Mouse (Mus musculus): ENCODE measurements around the gene Cldn3. TPM values are rescaled to one million over a fixed set of nuclear protein-coding genes. Genes with fewer than 3 reads are reported as not detected.
A peak's percentile ranks its signal among the peaks of the same experiment; 100 is the strongest.

Cldn3 gene
- polyA plus RNA-seq, 1 experiment from 2014 or later: 69.7 TPM

DNA sequence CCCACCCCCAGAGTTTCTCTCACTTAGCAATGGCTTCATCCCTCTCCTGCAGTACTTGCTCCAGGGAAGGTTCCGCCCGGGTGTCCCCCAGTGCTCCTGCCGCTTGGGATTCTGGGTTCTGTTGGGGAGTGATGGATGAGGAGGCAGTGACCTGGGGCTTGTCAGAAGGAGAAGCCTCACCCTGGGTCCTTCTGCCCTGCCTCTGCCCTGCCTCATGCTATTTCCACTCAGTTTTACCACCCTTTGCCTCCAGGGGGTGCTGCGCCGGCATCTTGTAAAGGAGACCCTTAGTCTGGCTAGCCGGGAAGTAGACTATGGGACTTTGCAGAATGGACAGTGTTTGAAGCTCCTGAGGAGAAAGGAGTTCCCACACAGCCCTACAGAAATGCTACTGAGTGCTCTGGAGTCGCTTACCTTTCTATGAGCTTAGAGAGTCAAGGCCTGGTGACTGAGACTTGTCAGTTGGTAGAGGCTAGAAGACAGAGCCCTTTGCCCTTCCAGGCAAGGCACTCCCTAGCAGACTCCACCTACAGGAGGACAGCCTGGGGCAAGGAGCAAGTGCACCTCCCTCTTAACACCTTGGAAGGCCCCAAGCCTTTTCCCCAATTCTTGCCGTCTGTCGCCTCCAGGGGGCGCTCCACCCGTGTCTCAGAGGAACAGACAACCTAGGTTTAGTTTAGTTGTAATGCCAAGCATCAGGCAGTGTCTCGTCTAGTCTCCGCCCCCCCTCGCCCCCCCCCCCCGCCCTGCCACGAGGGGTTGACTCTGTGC is 26.8 kb downstream of the Cldn3 start:
- no peaks in the 10 kb centered on the region for H3K27me3 ChIP-seq (ENCODE audit: control insufficient read depth, insufficient read depth, low read length)
- peak overlapping the region; percentile 36 for H3K4me2 ChIP-seq (replicated peaks; ENCODE audit: low read depth, low read length)
- H3K4me1 ChIP-seq (ENCODE audit: control insufficient read depth, insufficient read depth, low read length): peaks cover 33% of the 10 kb centered on the region
- H3K36me3 ChIP-seq (ENCODE audit: control insufficient read depth, insufficient read depth, low read length): peaks cover 6% of the 10 kb centered on the region; the same call in 1 of the 2 replicates
- H3K9me3 ChIP-seq (ENCODE audit: control insufficient read depth, low read depth, low read length): no peaks in the 10 kb centered on the region
- peak overlapping the region; percentile 52; the same call in 1 of the 2 replicates for H3K27ac ChIP-seq (ENCODE audit: low read length)
- WGBS: 5% methylated on average over 16 of the region's 16 CpGs
- ATAC-seq (ENCODE audit: insufficient number of reproducible peaks, insufficient read depth, low FRiP score, low read depth): no peak
- no peak overlapping the region for H3K9ac ChIP-seq (replicated peaks; ENCODE audit: low read depth, low read length)
- H3K4me3 ChIP-seq (ENCODE audit: low read depth, low read length): peak overlapping the region; percentile 17; the same call in 1 of the 2 replicates

GRCm38 (mm10) chr5:135015497-135015896 is 29.5 kb downstream of the Cldn3 start:
- Histone ChIP-seq H3K9me3 (ENCODE audit: control insufficient read depth, low read depth, low read length) (no peaks in the 10 kb centered on the region), H3K36me3 (ENCODE audit: control insufficient read depth, insufficient read depth, low read length) (peaks cover 6% of the 10 kb centered on the region; the same call in 1 of the 2 replicates), H3K9ac (replicated peaks; ENCODE audit: low read depth, low read length) (no peak overlapping the region), H3K27me3 (ENCODE audit: control insufficient read depth, insufficient read depth, low read length) (no peaks in the 10 kb centered on the region), H3K4me2 (replicated peaks; ENCODE audit: low read depth, low read length) (no peak overlapping the region), H3K4me1 (ENCODE audit: control insufficient read depth, insufficient read depth, low read length) (peaks cover 23% of the 10 kb centered on the region), H3K4me3 (ENCODE audit: low read depth, low read length) (no peak overlapping the region), H3K27ac (ENCODE audit: low read length) (no peak overlapping the region)
- 15% methylated on average over 7 of the region's 7 CpGs for WGBS
- ATAC-seq (ENCODE audit: insufficient number of reproducible peaks, insufficient read depth, low FRiP score, low read depth): peak; percentile 19; the same call in 1 of the 2 replicates

- 39% methylated on average over 4 of the region's 4 CpGs for WGBS
- Histone ChIP-seq H3K9ac (replicated peaks; ENCODE audit: low read depth, low read length) (no peak overlapping the region), H3K27me3 (ENCODE audit: control insufficient read depth, insufficient read depth, low read length) (no peaks in the 10 kb centered on the region), H3K36me3 (ENCODE audit: control insufficient read depth, insufficient read depth, low read length) (peaks cover 1% of the 10 kb centered on the region; the same call in 1 of the 2 replicates), H3K27ac (ENCODE audit: low read length) (no peak overlapping the region), H3K4me1 (ENCODE audit: control insufficient read depth, insufficient read depth, low read length) (peaks cover 15% of the 10 kb centered on the region), H3K9me3 (ENCODE audit: control insufficient read depth, low read depth, low read length) (no peaks in the 10 kb centered on the region), H3K4me3 (ENCODE audit: low read depth, low read length) (no peak overlapping the region), H3K4me2 (replicated peaks; ENCODE audit: low read depth, low read length) (no peak overlapping the region)
- no peak for ATAC-seq (ENCODE audit: insufficient number of reproducible peaks, insufficient read depth, low FRiP score, low read depth)
These were observed 30.3 kb downstream of the Cldn3 start for GRCm38 (mm10) chr5:135016224-135016759.

DNA sequence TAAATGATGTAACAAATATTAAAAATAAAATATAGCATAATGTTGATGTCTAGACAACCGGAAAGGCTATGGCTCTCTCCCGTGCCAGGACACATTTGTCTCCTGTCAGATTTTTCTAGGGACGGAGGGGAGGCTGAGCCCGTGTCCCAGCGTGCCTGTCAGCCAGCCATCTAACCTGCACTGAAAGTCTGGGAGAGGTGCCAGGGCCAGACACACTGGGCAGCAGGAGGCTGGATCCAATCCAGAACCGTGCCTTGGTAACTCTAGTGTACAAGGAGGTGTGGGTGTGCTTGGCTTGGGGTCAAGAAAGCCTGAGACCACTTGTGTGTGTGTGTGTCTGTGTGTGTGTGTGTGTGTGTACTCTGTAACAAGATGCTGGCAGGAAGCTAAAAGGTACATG is 35.8 kb downstream of the Cldn3 start:
- no peak overlapping the region for H3K9ac ChIP-seq (replicated peaks; ENCODE audit: low read depth, low read length)
- H3K4me3 ChIP-seq (ENCODE audit: low read depth, low read length): no peak overlapping the region
- ATAC-seq (ENCODE audit: insufficient number of reproducible peaks, insufficient read depth, low FRiP score, low read depth): no peak
- no peaks in the 10 kb centered on the region for H3K36me3 ChIP-seq (ENCODE audit: control insufficient read depth, insufficient read depth, low read length)
- no peak overlapping the region for H3K27ac ChIP-seq (ENCODE audit: low read length)
- H3K4me1 ChIP-seq (ENCODE audit: control insufficient read depth, insufficient read depth, low read length): peaks cover 22% of the 10 kb centered on the region
- 46% methylated on average over 6 of the region's 6 CpGs for WGBS
- H3K4me2 ChIP-seq (replicated peaks; ENCODE audit: low read depth, low read length): no peak overlapping the region
- H3K9me3 ChIP-seq (ENCODE audit: control insufficient read depth, low read depth, low read length): no peaks in the 10 kb centered on the region
- no peaks in the 10 kb centered on the region for H3K27me3 ChIP-seq (ENCODE audit: control insufficient read depth, insufficient read depth, low read length)

DNA sequence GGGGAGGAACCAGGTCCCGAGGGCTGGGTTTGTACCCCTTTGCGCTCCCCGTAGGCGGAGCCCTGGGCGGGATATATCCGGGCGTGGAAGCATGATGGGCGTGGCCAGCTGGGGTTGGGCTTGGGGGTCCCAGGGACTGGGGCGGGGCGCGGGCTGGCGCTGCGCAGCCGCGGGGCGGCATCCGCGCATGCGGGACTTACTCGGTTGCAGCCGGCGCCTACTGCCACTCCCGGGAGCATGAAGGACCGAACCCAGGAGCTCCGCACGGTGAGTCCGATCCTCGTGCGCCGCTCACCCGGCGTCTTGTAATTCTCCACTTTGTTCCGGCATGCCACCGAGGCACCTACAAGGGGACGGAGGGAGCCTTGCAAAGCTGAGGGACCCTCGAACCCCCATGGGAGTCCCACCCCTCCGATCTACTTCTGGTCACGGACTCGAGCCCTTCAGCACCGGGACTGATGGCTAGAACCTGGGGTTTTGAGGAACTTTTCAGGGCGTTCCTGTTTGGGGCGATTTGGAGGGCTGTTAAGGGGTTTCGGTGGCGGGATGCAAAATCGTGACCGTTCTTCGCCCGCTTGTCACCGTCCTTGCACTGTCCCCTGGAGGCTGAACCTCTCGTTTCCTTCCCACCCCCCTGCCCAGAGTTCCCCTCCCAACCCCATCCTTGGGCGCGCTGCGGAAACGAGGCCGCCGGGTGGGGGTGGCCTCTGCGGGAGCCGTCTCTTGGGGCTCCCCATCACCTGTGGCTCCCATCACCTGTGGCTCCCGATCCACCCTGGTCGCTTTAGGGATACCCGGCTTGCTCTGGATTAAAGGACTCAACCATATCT is 37.5 kb downstream of the Cldn3 start, which contains the start of gene Stx1a:
TSS of gene Stx1a (plus strand) at position 139 of the 830 bp plus-strand sequence.
- Histone ChIP-seq H3K4me3 (ENCODE audit: low read depth, low read length) (peak within 1 kb of the TSS; percentile 84), H3K9me3 (ENCODE audit: control insufficient read depth, low read depth, low read length) (no peaks in the 10 kb centered on the region), H3K27me3 (ENCODE audit: control insufficient read depth, insufficient read depth, low read length) (no peaks in the 10 kb centered on the region), H3K9ac (replicated peaks; ENCODE audit: low read depth, low read length) (peak within 1 kb of the TSS; percentile 60), H3K27ac (ENCODE audit: low read length) (no peak within 1 kb of the TSS), H3K4me2 (replicated peaks; ENCODE audit: low read depth, low read length) (peak within 1 kb of the TSS; percentile 99), H3K4me1 (ENCODE audit: control insufficient read depth, insufficient read depth, low read length) (peaks cover 27% of the 10 kb centered on the region), H3K36me3 (ENCODE audit: control insufficient read depth, insufficient read depth, low read length) (no peaks in the 10 kb centered on the region)
- under 1% methylated on average over 61 of the region's 61 CpGs for WGBS
- ATAC-seq (ENCODE audit: insufficient number of reproducible peaks, insufficient read depth, low FRiP score, low read depth): peak; percentile 92

GRCm38 (mm10) chr5:135024665-135025224 is 38.7 kb downstream of the Cldn3 start:
- Histone ChIP-seq H3K27ac (ENCODE audit: low read length) (no peak overlapping the region), H3K9me3 (ENCODE audit: control insufficient read depth, low read depth, low read length) (no peaks in the 10 kb centered on the region), H3K36me3 (ENCODE audit: control insufficient read depth, insufficient read depth, low read length) (no peaks in the 10 kb centered on the region), H3K4me2 (replicated peaks; ENCODE audit: low read depth, low read length) (peak overlapping the region; percentile 99), H3K9ac (replicated peaks; ENCODE audit: low read depth, low read length) (no peak overlapping the region), H3K4me3 (ENCODE audit: low read depth, low read length) (peak overlapping the region; percentile 84; the same call in 1 of the 2 replicates), H3K27me3 (ENCODE audit: control insufficient read depth, insufficient read depth, low read length) (no peaks in the 10 kb centered on the region), H3K4me1 (ENCODE audit: control insufficient read depth, insufficient read depth, low read length) (peaks cover 36% of the 10 kb centered on the region)
- 40% methylated on average over 11 of the region's 11 CpGs for WGBS
- ATAC-seq (ENCODE audit: insufficient number of reproducible peaks, insufficient read depth, low FRiP score, low read depth): no peak

GRCm38 (mm10) chr5:135025899-135026298 is 39.9 kb downstream of the Cldn3 start:
- Histone ChIP-seq H3K4me3 (ENCODE audit: low read depth, low read length) (no peak overlapping the region), H3K9me3 (ENCODE audit: control insufficient read depth, low read depth, low read length) (no peaks in the 10 kb centered on the region), H3K36me3 (ENCODE audit: control insufficient read depth, insufficient read depth, low read length) (no peaks in the 10 kb centered on the region), H3K4me2 (replicated peaks; ENCODE audit: low read depth, low read length) (peak overlapping the region; percentile 26), H3K27ac (ENCODE audit: low read length) (no peak overlapping the region), H3K4me1 (ENCODE audit: control insufficient read depth, insufficient read depth, low read length) (peaks cover 36% of the 10 kb centered on the region), H3K27me3 (ENCODE audit: control insufficient read depth, insufficient read depth, low read length) (no peaks in the 10 kb centered on the region), H3K9ac (replicated peaks; ENCODE audit: low read depth, low read length) (peak overlapping the region; percentile 18; the same call in 1 of the 2 replicates)
- ATAC-seq (ENCODE audit: insufficient number of reproducible peaks, insufficient read depth, low FRiP score, low read depth): no peak
- WGBS: 6% methylated on average over 7 of the region's 7 CpGs
